In genomic region chr7:122701751-122702150, GRCm38 (mm10) we compare ENCODE assay signal across 14 mouse cellular contexts. TPM values are rescaled to one million over a fixed set of nuclear protein-coding genes. Genes with fewer than 3 reads are reported as not detected.
A peak's percentile ranks its signal among the peaks of the same experiment; 100 is the strongest.
DNase-seq lines count a peak whose midpoint lies in the region; ATAC-seq and TF ChIP-seq lines count a peak whose summit lies in the region.
"Had no signal": no experiment of that assay in that cellular context is flagged by ENCODE, and none has a peak within 500 bp of the region (broad histone marks: within the 10 kb centered on the region; RNA-seq: fewer than 3 reads in every experiment).

No protein-coding gene starts in this region.

- no peak overlapping the region for H3K4me2 ChIP-seq in lung, postnatal 0 days (replicated peaks; ENCODE audit: low read depth, low read length)
- H3K4me2 ChIP-seq: limb, embryonic 13.5 days; neural tube, embryonic 12.5 days; stomach, embryonic 15.5 days had no signal

- ATAC-seq in lung, postnatal 0 days: peak; percentile 75
- ATAC-seq: hindbrain, embryonic 16.5 days had no signal

- TF ChIP-seq CTCF in lung, postnatal 0 days (IDR thresholded peaks at IDR 0.05): no peak

- no peak for TF ChIP-seq EP300 in lung, postnatal 0 days (IDR thresholded peaks at IDR 0.05)

- no peaks in the 10 kb centered on the region for H3K9me3 ChIP-seq in lung, postnatal 0 days (ENCODE audit: low read length)
- no peaks in the 10 kb centered on the region for H3K9me3 ChIP-seq in hindbrain, embryonic 10.5 days
- H3K9me3 ChIP-seq: limb, embryonic 13.5 days; neural tube, embryonic 12.5 days; stomach, embryonic 15.5 days had no signal

- no peak overlapping the region for H3K4me3 ChIP-seq in lung, postnatal 0 days (ENCODE audit: low read depth, low read length)
- H3K4me3 ChIP-seq in hindbrain, embryonic 10.5 days: no peak overlapping the region
- H3K4me3 ChIP-seq: limb, embryonic 13.5 days; neural tube, embryonic 12.5 days; stomach, embryonic 15.5 days had no signal

- WGBS in lung, postnatal 0 days: 42% methylated on average over 5 of the region's 5 CpGs
- WGBS in hindbrain, embryonic 10.5 days: 86% methylated on average over 5 of the region's 5 CpGs

- no peaks in the 10 kb centered on the region for H3K36me3 ChIP-seq in lung, postnatal 0 days (ENCODE audit: insufficient read depth, low read length)
- no peaks in the 10 kb centered on the region for H3K36me3 ChIP-seq in hindbrain, embryonic 10.5 days
- H3K36me3 ChIP-seq: limb, embryonic 13.5 days; neural tube, embryonic 12.5 days; stomach, embryonic 15.5 days had no signal

- peak; percentile 40 to 48 for DNase-seq in cerebellum, postnatal 10 days
- DNase-seq in cerebellum, adult 11 months: no peak
- peak; percentile 67 for DNase-seq in lung, postnatal 0 days (ENCODE audit: low spot score)
- no peak for DNase-seq in lung, postnatal 25 days (ENCODE audit: low spot score)
- DNase-seq in left cerebral cortex, adult 11 months (ENCODE audit: low spot score): peak; percentile 38
- peak; percentile 16 for DNase-seq in right cerebral cortex, postnatal 14 days
- no peak for DNase-seq in hindbrain, embryonic 10.5 days (ENCODE audit: low spot score)
- DNase-seq in urinary bladder, adult 2 months (ENCODE audit: low spot score): no peak
- DNase-seq: retina, postnatal 1 day had no signal

- no peak overlapping the region for H3K9ac ChIP-seq in lung, postnatal 0 days (replicated peaks; ENCODE audit: low read depth)
- H3K9ac ChIP-seq: limb, embryonic 13.5 days; neural tube, embryonic 12.5 days; stomach, embryonic 15.5 days had no signal

- no peaks in the 10 kb centered on the region for H3K4me1 ChIP-seq in lung, postnatal 0 days (ENCODE audit: insufficient read depth, low read depth, low read length)
- H3K4me1 ChIP-seq in hindbrain, embryonic 10.5 days (replicated peaks): no peaks in the 10 kb centered on the region
- H3K4me1 ChIP-seq: limb, embryonic 13.5 days; neural tube, embryonic 12.5 days; stomach, embryonic 15.5 days had no signal

- H3K27me3 ChIP-seq in lung, postnatal 0 days (replicated peaks; ENCODE audit: insufficient read depth, low read length): no peaks in the 10 kb centered on the region
- H3K27me3 ChIP-seq in hindbrain, embryonic 10.5 days (ENCODE audit: insufficient read depth, poor library complexity, severe bottlenecking): no peaks in the 10 kb centered on the region
- H3K27me3 ChIP-seq: limb, embryonic 13.5 days; neural tube, embryonic 12.5 days; stomach, embryonic 15.5 days had no signal

- no peak overlapping the region for H3K27ac ChIP-seq in lung, postnatal 0 days (ENCODE audit: low read length)
- H3K27ac ChIP-seq in hindbrain, embryonic 10.5 days: no peak overlapping the region
- H3K27ac ChIP-seq: limb, embryonic 13.5 days; neural tube, embryonic 12.5 days; stomach, embryonic 15.5 days had no signal

RNA-seq across cellular contexts. Expression of gene Cacng3, which starts 31.5 kb away (rescaled TPM):
- not detected in 2 replicates for polyA plus RNA-seq in lung, postnatal 0 days (2015; fragmentation: Nextera tagmentation; extraction: Ambion mirVana)
- 0.22 and 0.80 TPM in 2 replicates for polyA plus RNA-seq in hindbrain, embryonic 10.5 days (2016; fragmentation: Nextera tagmentation; extraction: Ambion mirVana)
- 0.01 and 0.03 TPM in 2 replicates for polyA plus RNA-seq in urinary bladder, adult 2 months (2012; rRNA removed)
- polyA plus RNA-seq: kidney, embryonic 14.5 days; limb, embryonic 13.5 days had no signal

Comparison
In these comparisons a context has a peak if more than half of its experiments do, and no peak if none do; other contexts are left out.
1. DNase-seq: peak in cerebellum, postnatal 10 days (2 of 2), lung, postnatal 0 days (single experiment), left cerebral cortex, adult 11 months (single experiment) and right cerebral cortex, postnatal 14 days (single experiment); none in cerebellum, adult 11 months (single experiment), lung, postnatal 25 days (single experiment), hindbrain, embryonic 10.5 days (single experiment) and urinary bladder, adult 2 months (single experiment).